Mouse (Mus musculus) adrenal gland, postnatal 14 days (tissue): ENCODE measurements at regions not wholly inside any gene's neighbourhood (a gene's known extent, or its start where the extent isn't known, plus 50 kb on each side); places are given as distances from the start of the nearest gene placed in this dataset.

ENCODE experiments used
- DNase-seq: peaks from one replicate; pipeline ENCODE4 v3.0.0; 2021; ENCODE audit warnings: mixed read lengths

GRCm38 (mm10) chr7:137885146-137885545 is 447.7 kb downstream of the Glrx3 start:
- DNase-seq, result no peak

DNA sequence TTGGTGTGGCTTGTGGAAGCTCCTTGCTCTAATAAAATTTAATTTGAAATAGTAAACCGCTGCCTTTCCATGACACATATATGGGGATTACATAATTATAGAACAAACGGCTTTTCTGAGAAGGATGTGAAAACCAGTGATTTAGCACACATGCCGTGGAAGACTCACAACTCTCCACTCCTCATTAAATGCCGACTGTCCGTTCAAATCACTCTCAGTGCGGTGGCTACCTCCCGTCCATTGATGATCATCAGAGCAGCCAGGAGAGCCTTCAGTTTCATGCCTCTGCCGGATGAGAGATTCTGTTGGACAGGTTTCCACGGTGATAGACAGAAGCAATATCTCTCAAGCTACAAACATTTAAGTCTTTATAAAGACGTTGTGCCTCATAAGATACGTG is 451.3 kb downstream of the Glrx3 start:
- no peak for DNase-seq

GRCm38 (mm10) chr7:137906424-137907060 is 469.1 kb downstream of the Glrx3 start:
- DNase-seq, result no peak

DNA sequence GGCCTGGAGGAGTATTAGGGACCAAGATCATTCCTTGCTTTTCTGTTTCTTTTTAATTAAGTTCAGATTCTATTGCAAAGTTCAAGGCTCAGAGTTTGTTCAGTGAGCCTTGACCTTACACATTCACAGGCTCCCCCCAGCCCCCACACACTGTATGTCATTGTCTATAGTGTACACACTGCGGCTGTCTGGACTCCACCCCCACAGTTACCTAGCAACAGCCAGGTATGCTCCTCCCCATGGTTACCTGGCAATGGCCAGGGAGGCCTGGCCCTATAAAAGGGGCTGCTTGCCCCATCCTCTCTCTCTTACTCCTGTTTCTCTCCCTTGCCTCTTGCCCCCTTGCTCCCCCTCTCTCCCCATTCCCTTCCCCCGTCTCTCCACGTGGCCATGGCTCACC is 472.0 kb downstream of the Glrx3 start:
- DNase-seq, result no peak

GRCm38 (mm10) chr7:137913551-137914105 is 476.2 kb downstream of the Glrx3 start:
- DNase-seq, result no peak

GRCm38 (mm10) chr7:137914506-137914905 is 477.1 kb downstream of the Glrx3 start:
- no peak for DNase-seq

DNA sequence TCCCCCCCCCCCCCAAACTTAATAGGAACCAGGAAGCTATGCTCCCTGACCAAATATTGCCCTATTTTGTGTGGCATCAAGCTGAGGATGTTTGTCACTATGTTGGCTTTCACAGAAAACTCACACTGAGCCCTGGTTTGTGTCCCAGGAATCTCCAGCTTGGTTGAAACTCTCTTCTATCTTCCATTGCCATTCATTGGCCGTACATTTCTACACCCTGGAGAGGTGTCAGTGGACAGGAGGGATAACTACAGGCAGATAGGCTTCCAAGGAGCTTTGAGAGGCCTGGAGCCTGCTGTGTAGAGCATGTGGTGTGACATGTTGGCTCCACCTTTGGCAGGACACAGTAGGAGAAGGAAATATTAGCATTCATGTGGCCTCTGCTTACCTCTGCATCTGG is 478.9 kb downstream of the Glrx3 start:
- DNase-seq, result no peak

DNA sequence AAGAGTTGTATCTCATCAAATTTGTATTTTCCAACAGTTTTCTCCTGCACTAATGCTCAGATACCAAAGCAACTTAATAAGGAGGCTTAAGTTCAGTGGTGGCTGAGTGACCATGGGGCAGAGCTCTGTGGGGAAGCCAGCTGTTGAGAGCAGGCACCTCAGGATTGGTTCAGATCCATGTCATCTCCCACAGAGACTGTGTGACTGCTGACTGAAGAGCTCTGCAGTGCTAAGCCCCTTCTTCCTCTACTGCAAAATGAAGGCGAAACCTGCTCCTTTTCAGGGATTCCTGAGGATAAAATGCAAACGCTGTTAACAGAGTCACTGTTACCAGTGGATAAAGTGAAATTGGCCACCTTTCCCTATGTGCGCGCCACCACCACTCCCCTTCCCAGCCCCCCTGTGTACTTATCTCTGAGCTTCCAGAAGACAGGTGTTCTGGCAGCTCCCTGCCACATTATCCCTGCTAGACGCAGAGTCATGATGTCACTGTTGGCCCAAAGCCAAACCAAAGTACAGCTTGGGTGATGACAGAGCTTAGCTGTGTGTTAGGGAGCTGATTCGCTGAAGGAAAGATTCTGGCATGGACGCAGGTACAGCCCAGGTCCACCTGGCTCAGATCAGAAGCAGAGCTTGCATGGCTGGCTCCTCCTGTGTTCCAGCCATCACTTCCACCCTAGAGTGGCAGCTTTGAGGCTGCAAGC is 472.9 kb downstream of the Tcerg1l start:
- DNase-seq, result peak; percentile 55

GRCm38 (mm10) chr7:137925656-137926055 is 471.9 kb downstream of the Tcerg1l start:
- DNase-seq, result no peak

- no peak for DNase-seq
Measured at GRCm38 (mm10) chr7:137927371-137927770, 470.2 kb downstream of the Tcerg1l start.

- DNase-seq, result no peak
Measured at GRCm38 (mm10) chr7:137930200-137930599, 467.3 kb downstream of the Tcerg1l start.

GRCm38 (mm10) chr7:137935896-137936295 is 461.6 kb downstream of the Tcerg1l start:
- no peak for DNase-seq

GRCm38 (mm10) chr7:137939116-137939515 is 458.4 kb downstream of the Tcerg1l start:
- DNase-seq, result no peak

DNA sequence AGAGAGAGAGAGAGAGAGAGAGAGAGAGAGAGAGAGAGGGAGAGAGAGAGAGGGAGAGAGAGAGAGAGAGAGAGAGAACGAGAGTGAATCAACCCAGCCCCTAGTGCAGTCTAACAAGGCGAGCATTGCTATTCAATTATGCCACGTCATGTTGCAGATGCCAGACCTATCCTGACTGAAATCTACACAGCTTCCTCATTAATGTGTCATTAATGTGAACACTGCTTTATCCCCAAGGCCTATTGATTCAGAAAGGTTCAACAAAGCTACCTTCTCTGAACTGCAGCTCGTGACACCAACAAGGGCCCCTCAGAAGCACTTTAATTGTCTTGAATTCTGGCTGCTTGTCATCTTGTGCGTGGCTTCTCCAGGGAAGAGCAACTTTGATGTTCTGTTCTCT is 457.4 kb downstream of the Tcerg1l start:
- DNase-seq, result no peak

- DNase-seq, result peak; percentile 54
Measured at GRCm38 (mm10) chr7:137944991-137945390, 452.5 kb downstream of the Tcerg1l start.

DNA sequence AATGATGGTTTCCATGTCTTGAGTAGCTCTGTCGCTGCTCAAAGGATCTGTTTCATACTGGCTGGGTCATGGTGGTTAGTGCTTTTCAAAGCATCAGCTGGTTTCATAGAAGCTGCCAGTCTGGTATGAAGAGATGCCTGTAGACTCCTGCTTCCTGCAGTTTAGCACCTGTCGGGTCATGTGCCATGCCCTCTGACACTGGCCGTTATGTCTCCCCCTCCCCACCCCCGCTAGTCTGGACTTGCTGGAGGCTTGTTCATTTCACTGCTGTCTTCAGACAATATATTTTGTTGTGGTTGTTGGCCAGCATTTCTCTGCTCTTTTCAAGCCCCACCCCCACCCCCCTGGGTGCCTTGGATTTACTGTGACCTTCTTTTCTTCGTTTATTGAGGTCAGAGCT is 450.1 kb downstream of the Tcerg1l start:
- no peak for DNase-seq

- peak; percentile 54 for DNase-seq
Measured at GRCm38 (mm10) chr7:137957354-137957753, 440.2 kb downstream of the Tcerg1l start.

- DNase-seq, result no peak
Measured at GRCm38 (mm10) chr7:137957848-137958247, 439.7 kb downstream of the Tcerg1l start.

DNA sequence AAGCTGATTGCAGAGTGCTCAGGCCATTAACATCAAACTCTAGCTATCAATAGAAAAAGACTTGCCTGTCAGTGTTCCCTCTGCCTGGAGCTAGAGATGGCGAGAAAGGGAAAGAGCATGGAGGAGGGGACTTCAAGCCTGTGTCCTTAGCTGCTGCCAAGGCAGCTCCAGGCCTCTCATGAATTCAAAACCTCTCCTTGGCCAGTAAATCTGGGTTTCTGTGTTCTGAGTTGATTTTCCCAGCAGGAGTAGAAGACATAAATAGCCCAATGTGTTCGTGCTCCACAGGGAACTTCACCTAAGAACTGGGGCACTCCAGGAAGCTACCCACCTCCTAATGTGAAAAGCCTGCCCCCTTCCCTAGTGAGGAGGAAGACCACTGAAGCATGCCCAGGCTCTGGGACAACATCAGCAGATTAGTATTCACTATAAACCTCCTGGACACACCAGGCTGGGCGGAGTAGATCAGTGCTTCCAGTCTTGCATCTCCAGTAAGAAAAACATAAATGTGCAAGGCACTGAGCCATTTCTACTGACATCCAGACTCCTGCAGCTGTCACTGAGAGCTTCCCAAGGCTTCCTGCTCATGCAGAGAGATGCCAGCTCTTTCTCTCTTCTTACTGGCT is 433.9 kb downstream of the Tcerg1l start:
- DNase-seq, result no peak

GRCm38 (mm10) chr7:137974705-137975104 is 422.8 kb downstream of the Tcerg1l start:
- DNase-seq, result no peak

DNA sequence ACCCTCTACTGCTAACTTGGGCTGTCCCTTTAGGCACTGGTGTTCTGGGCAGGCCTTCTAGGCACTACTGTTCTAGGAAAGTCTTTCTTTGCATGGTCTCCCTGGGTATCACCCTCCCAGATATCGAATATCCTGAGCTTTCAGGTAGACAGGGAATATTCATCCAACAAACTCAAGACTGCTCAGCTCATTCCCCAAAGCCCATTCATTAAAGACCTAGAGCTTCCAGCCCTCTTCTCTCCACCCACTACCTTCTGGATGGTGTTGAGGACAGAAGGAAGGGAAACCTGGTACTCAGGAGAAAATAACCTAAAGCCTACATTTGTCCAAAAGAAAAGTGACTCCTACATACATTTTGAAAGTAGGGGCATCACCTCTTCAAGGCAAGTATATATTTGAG is 420.0 kb downstream of the Tcerg1l start:
- no peak for DNase-seq

GRCm38 (mm10) chr7:137979361-137979760 is 418.2 kb downstream of the Tcerg1l start:
- no peak for DNase-seq

DNA sequence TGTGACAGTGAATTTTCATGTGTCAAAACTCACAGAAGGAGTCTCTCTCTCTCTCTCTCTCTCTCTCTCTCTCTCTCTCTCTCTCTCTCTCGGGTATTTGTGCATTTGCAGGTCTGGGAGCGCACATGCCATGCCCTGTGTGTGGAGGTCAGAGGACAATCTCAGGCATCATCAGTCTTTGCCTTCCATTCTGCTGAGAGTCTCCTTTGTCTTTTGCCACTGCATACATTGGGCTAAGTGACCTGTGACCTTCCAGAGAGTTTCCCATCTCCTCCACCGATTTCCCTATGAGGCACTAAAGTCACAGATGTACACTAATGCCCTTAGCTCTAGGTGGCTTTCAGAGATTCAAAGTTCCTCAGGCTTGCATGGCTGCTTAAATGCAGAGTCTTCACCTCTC is 391.7 kb downstream of the Tcerg1l start:
- DNase-seq, result no peak
